Mouse (Mus musculus) embryonic stem cell, embryonic (primary cell): ENCODE results near the gene Rap2b.

ENCODE experiments used
- CTCF ChIA-PET, 4 experiments: fragments of 300-600 bp in 2 of 4; fragments of 350-600 bp in 2 of 4; sonication (Branson Sonifier 250); formaldehyde crosslinking; loops; one replicate each; lab custom pipeline; 2022; ENCODE audit warnings: inconsistent platforms in 2 of 4; lab: Charles Lee
- POLR2A ChIA-PET, 4 experiments: fragments of 300-600 bp in 2 of 4; fragments of 350-600 bp in 2 of 4; sonication (Branson Sonifier 250); formaldehyde crosslinking; loops; one replicate each; lab custom pipeline; 2022; ENCODE audit warnings: antibody characterized with exemption in 4 of 4, inconsistent platforms in 1 of 4; lab: Charles Lee

Gene Rap2b

GRCm38 (mm10) chr3:61364978-61365778, 3.7 kb downstream of the Rap2b start:
- CTCF ChIA-PET: no interaction called here
- POLR2A ChIA-PET: interaction anchor here in 3 of 4 experiments (1.0 to 3.6 kb wide), 22 partner anchors 11 to 974 kb away, joined by 3 to 31 read pairs (median 8); partner anchors contain the start of gene Arhgef26 (in 1 of the 3)

GRCm38 (mm10) chr3:61365779-61366373, 4.4 kb downstream of the Rap2b start, which contains the start of gene B430305J03Rik:
B430305J03Rik (minus strand) TSS chr3:61365951.
- ChIA-PET CTCF (no interaction called here), POLR2A (interaction anchor here in 2 of 4 experiments (0.6 to 2.7 kb wide), 3 partner anchors 22 to 128 kb away, joined by 3 to 15 read pairs (median 14); no protein-coding TSS in a partner anchor)

- CTCF ChIA-PET: no interaction called here
- POLR2A ChIA-PET: no interaction called here
These were observed 7.0 kb downstream of the Rap2b start for GRCm38 (mm10) chr3:61368446-61368845.

GRCm38 (mm10) chr3:61376001-61376400, 14.6 kb downstream of the Rap2b start:
- CTCF ChIA-PET: no interaction called here
- POLR2A ChIA-PET: interaction anchor here in 3 of 4 experiments (1.4 to 2.1 kb wide), 3 partner anchors 12 to 66 kb away, joined by 3 to 9 read pairs (median 8); no protein-coding TSS in a partner anchor

GRCm38 (mm10) chr3:61386368-61386767, 24.9 kb downstream of the Rap2b start:
- CTCF ChIA-PET: no interaction called here
- POLR2A ChIA-PET: interaction anchor here in 1 of 4 experiments (2.0 kb wide), 1 partner anchor 22 kb away, joined by 15 read pairs; the partner anchor contains the start of gene B430305J03Rik

- CTCF ChIA-PET: no interaction called here
- POLR2A ChIA-PET: interaction anchor here in 2 of 4 experiments (2.5 to 3.0 kb wide), 2 partner anchors 27 to 28 kb away, joined by 8 to 20 read pairs; no protein-coding TSS in a partner anchor
These were observed 30.1 kb downstream of the Rap2b start for GRCm38 (mm10) chr3:61391564-61391963.

GRCm38 (mm10) chr3:61392881-61393280, 31.4 kb downstream of the Rap2b start:
- POLR2A ChIA-PET: interaction anchor here in 2 of 4 experiments (2.5 to 3.0 kb wide), 2 partner anchors 29 kb away, joined by 8 to 20 read pairs; no protein-coding TSS in a partner anchor

GRCm38 (mm10) chr3:61393520-61393919, 32.1 kb downstream of the Rap2b start:
- POLR2A ChIA-PET: interaction anchor here in 2 of 4 experiments (2.5 to 3.0 kb wide), 2 partner anchors 29 to 30 kb away, joined by 8 to 20 read pairs; no protein-coding TSS in a partner anchor
- CTCF ChIA-PET: interaction anchor here in 1 of 4 experiments (0.6 kb wide), 1 partner anchor 14 kb away, joined by 5 read pairs; no protein-coding TSS in a partner anchor

More at GRCm38 (mm10) chr3:61392881-61393280, 31.4 kb downstream of the Rap2b start:
- CTCF ChIA-PET: no interaction called here

- CTCF ChIA-PET: interaction anchor here in 1 of 4 experiments (0.6 kb wide), 1 partner anchor 25 kb away, joined by 3 read pairs; no protein-coding TSS in a partner anchor
- POLR2A ChIA-PET: interaction anchor here in 1 of 4 experiments (0.8 to 3.4 kb wide), 2 partner anchors 9 to 32 kb away, joined by 3 to 30 read pairs; no protein-coding TSS in a partner anchor
These were observed 33.9 kb downstream of the Rap2b start for GRCm38 (mm10) chr3:61395382-61395781.

- ChIA-PET POLR2A (interaction anchor here in 3 of 4 experiments (0.8 to 3.4 kb wide), 4 partner anchors 10 to 33 kb away, joined by 3 to 30 read pairs (median 6); no protein-coding TSS in a partner anchor), CTCF (no interaction called here)
These were observed 35.3 kb downstream of the Rap2b start for GRCm38 (mm10) chr3:61396728-61397127.

- CTCF ChIA-PET: no interaction called here
- POLR2A ChIA-PET: interaction anchor here in 1 of 4 experiments (3.6 kb wide), 1 partner anchor 37 kb away, joined by 20 read pairs; no protein-coding TSS in a partner anchor
These were observed 39.5 kb downstream of the Rap2b start for GRCm38 (mm10) chr3:61400823-61401387.

- POLR2A ChIA-PET: interaction anchor here in 2 of 4 experiments (1.1 to 1.4 kb wide), 2 partner anchors 43 kb away, joined by 3 to 4 read pairs; no protein-coding TSS in a partner anchor
- CTCF ChIA-PET: interaction anchor here in 1 of 4 experiments (0.6 kb wide), 1 partner anchor 13 kb away, joined by 5 read pairs; no protein-coding TSS in a partner anchor
These were observed 45.5 kb downstream of the Rap2b start for GRCm38 (mm10) chr3:61406921-61407320.

GRCm38 (mm10) chr3:61409683-61410082, 48.2 kb downstream of the Rap2b start:
- ChIA-PET POLR2A (no interaction called here), CTCF (no interaction called here)

- POLR2A ChIA-PET: no interaction called here
- CTCF ChIA-PET: no interaction called here
These were observed 54.4 kb downstream of the Rap2b start for GRCm38 (mm10) chr3:61415883-61416282.
